Mouse (Mus musculus): Measurements from ENCODE around the gene Mindy2. TPM values are rescaled to one million over a fixed set of nuclear protein-coding genes. Genes with fewer than 3 reads are reported as not detected.

Mindy2 gene
- total and polyA plus RNA-seq, 3 experiments: 6.3 to 6.8 TPM; not detected in 1

DNA sequence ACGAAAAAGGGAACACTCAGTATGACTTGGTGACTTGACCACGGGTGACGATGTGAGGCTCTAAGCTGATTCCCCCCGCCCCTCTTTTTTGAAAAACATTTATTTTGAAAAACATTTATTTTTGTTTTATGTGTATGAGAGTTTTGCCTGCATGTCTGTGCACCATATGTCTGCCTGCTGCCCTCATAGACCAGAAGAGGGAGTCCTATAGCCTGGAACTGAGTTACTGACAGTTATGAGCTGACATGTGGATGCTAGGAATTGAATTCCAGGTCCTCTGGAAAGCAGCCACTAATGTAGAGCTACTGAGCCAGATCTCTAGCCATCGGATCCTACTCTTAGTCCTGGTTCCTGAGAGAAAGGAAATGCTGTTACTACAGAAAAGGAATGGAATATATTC, 19.0 kb upstream of the Mindy2 start (continued):
- no peak for TF ChIP-seq TBP (IDR thresholded peaks at IDR 0.05; ENCODE audit: low read depth, low read length)
- no peak for TF ChIP-seq UBTF (IDR thresholded peaks at IDR 0.05; ENCODE audit: borderline replicate concordance, insufficient read depth, low read depth, low read length)

DNA sequence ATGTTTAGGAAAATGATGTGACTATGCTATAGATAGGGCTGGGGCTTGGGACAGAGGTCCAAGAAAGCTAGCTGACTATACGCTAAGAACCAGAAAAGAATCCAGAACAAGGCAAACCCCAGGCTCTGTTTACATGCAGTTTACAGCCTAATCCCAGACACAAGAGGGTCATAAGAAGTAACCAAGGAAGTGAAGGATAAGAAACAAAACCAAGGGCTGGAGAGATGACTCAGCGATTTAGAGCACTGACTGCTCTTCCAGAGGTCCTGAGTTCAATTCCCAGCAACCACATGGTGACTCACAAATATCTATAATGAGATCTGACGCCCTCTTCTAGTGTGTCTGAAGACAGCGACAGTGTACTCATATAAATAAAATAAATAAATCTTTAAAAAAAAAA, 18.1 kb upstream of the Mindy2 start:
- TF ChIP-seq MYC (IDR thresholded peaks at IDR 0.05; ENCODE audit: low read depth, low read length) (peak; percentile 43; the same call in 1 of the 2 replicates), GABPA (IDR thresholded peaks at IDR 0.05; ENCODE audit: low read depth, low read length) (peak; percentile 37; the same call in 1 of the 2 replicates), HCFC1 (IDR thresholded peaks at IDR 0.05; ENCODE audit: low read depth, low read length) (no peak), MAFK (IDR thresholded peaks at IDR 0.05; ENCODE audit: borderline replicate concordance, low read depth, low read length) (peak; percentile 77; the same call in 1 of the 2 replicates), MXI1 (IDR thresholded peaks at IDR 0.05; ENCODE audit: low read depth, low read length) (peak; percentile 23), BHLHE40 (IDR thresholded peaks at IDR 0.05; ENCODE audit: borderline replicate concordance, low read depth, low read length) (no peak), SIN3A (IDR thresholded peaks at IDR 0.05; ENCODE audit: low read length) (peak; percentile 26; the same call in 1 of the 2 replicates), JUND (IDR thresholded peaks at IDR 0.05; ENCODE audit: low read depth, low read length) (0 out of 2 replicates have a peak, but pooled peaks have one; percentile 17)
- H3K4me3 ChIP-seq (ENCODE audit: control insufficient read depth in 1 of 2, insufficient read depth in 1 of 2, low read depth in 2 of 2, low read length in 2 of 2): peak overlapping the region in 1 of 2 experiments; percentile 58; a peak in 2 of 4 replicates
- H3K27ac ChIP-seq (ENCODE audit: control insufficient read depth, low read depth, low read length): peak overlapping the region; percentile 44; the same call in 1 of the 2 replicates
- peaks cover 15% of the 10 kb centered on the region for H3K79me2 ChIP-seq (ENCODE audit: control insufficient read depth, insufficient read depth, low read length, poor library complexity)
- H3K9ac ChIP-seq (ENCODE audit: control insufficient read depth, low read depth, low read length, poor library complexity, severe bottlenecking): no peak overlapping the region
- peaks cover 0 to 21% of the 10 kb centered on the region in 2 experiments; a peak in 2 of 4 replicates for H3K36me3 ChIP-seq (ENCODE audit: control insufficient read depth in 1 of 2, insufficient read depth in 2 of 2, low read length in 2 of 2)
- H3K9me3 ChIP-seq (replicated peaks; ENCODE audit: insufficient read depth, low read length): no peaks in the 10 kb centered on the region
- H3K27me3 ChIP-seq (ENCODE audit: control insufficient read depth in 1 of 2, insufficient read depth in 2 of 2, low read length in 2 of 2): no peaks in the 10 kb centered on the region
- H3K4me1 ChIP-seq (ENCODE audit: control insufficient read depth in 1 of 2, insufficient read depth in 2 of 2, low read length in 2 of 2): peaks cover 7 to 15% of the 10 kb centered on the region in 2 experiments
- peak; percentile 75 for DNase-seq (ENCODE audit: low read depth, low spot score)

DNA sequence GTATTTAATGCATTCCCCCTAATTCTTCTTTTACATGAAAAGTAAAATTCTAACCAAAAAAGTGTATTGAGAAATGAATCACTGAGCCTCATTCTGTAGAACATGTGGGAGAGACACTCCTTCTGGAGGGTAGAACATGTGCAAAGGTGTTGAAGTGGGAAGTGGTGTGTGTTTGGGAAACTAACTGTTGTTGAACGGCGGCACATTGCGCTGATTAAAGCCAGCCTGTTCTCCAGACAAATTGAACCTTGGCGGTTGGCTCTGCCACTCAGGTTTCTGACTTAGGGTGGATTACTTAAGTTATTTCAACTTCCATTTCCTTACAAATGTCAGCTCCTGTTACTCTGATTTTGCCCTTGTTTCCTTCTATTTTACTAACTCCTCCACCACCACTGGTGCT, 16.7 kb upstream of the Mindy2 start:
- H3K27ac ChIP-seq (ENCODE audit: control insufficient read depth, low read depth, low read length): no peak overlapping the region
- DNase-seq (ENCODE audit: low read depth, low spot score): no peak
- H3K9me3 ChIP-seq (replicated peaks; ENCODE audit: insufficient read depth, low read length): no peaks in the 10 kb centered on the region
- H3K9ac ChIP-seq (ENCODE audit: control insufficient read depth, low read depth, low read length, poor library complexity, severe bottlenecking): no peak overlapping the region
- H3K27me3 ChIP-seq (ENCODE audit: control insufficient read depth in 1 of 2, insufficient read depth in 2 of 2, low read length in 2 of 2): no peaks in the 10 kb centered on the region
- H3K79me2 ChIP-seq (ENCODE audit: control insufficient read depth, insufficient read depth, low read length, poor library complexity): peaks cover 2% of the 10 kb centered on the region; the same call in 1 of the 2 replicates
- TF ChIP-seq SIN3A (IDR thresholded peaks at IDR 0.05; ENCODE audit: low read length) (no peak), RAD21 (IDR thresholded peaks at IDR 0.05; ENCODE audit: low read depth, low read length) (no peak), HCFC1 (IDR thresholded peaks at IDR 0.05; ENCODE audit: low read depth, low read length) (no peak), TAL1 (IDR thresholded peaks at IDR 0.05; ENCODE audit: low read length) (no peak), USF1 (IDR thresholded peaks at IDR 0.05; ENCODE audit: low read depth, low read length) (no peak), ZKSCAN1 (IDR thresholded peaks at IDR 0.05; ENCODE audit: low read depth, low read length) (no peak), ZMIZ1 (IDR thresholded peaks at IDR 0.05; ENCODE audit: low read depth, low read length) (no peak), MYB (IDR thresholded peaks at IDR 0.05; ENCODE audit: low read depth, low read length) (no peak), ZC3H11A (IDR thresholded peaks at IDR 0.05; ENCODE audit: low read depth, low read length) (no peak)
- H3K4me3 ChIP-seq (ENCODE audit: control insufficient read depth in 1 of 2, insufficient read depth in 1 of 2, low read depth in 2 of 2, low read length in 2 of 2): no peak overlapping the region
- H3K36me3 ChIP-seq (ENCODE audit: control insufficient read depth in 1 of 2, insufficient read depth in 2 of 2, low read length in 2 of 2): peaks cover 0 to 35% of the 10 kb centered on the region in 2 experiments; a peak in 2 of 4 replicates
- peaks cover 16 to 27% of the 10 kb centered on the region in 2 experiments for H3K4me1 ChIP-seq (ENCODE audit: control insufficient read depth in 1 of 2, insufficient read depth in 2 of 2, low read length in 2 of 2)

Data from MEL (cell line).